Mouse (Mus musculus) cerebellum, postnatal 25 days (tissue): ENCODE results near the gene Pde4d.
A peak's percentile ranks its signal among the peaks of the same experiment; 100 is the strongest.

ENCODE experiments used
- DNase-seq, 2 experiments: peaks; one replicate each; pipeline ENCODE4 v3.0.0; 2021; ENCODE audit warnings: mixed read lengths in 2 of 2

Pde4d gene

DNA sequence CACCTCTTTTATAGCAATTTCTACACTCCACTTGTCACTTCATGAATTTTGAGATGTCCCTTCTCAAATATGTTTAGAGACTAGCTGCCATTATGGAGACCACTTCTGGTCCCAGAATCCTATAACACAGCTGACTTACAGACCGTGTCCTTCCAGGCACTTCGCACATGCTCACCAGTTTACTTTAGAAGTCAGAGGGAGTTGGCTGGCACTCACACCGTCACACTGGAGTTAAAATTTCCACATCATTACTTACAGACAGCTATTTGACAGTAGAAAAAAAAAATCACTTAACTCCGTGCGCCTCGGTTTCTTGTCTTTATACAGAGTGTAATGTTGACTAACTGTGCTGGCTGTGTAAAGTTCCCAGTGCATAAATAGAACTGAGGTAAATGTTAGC is 1189.5 kb downstream of the Pde4d start:
- DNase-seq = no peak

DNA sequence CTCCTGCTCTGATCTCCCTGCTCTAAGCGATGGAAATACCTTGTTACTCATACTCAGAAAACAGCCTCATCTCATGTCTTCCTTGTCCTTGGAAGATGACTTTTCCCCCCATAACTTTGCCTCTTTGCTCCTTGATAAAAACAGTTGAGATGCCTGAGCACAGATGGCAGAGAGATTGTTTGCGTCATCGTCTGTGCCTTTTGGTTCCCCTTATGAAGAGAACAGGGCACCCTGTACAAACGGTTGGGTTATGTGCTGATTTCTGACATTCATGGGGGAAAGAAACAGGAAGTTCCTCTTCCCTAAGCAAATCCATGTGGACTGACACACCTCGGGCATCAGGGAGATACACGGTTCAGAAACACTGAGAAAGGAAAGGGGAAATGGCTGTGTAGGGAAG is 1191.8 kb downstream of the Pde4d start:
- DNase-seq = no peak

DNA sequence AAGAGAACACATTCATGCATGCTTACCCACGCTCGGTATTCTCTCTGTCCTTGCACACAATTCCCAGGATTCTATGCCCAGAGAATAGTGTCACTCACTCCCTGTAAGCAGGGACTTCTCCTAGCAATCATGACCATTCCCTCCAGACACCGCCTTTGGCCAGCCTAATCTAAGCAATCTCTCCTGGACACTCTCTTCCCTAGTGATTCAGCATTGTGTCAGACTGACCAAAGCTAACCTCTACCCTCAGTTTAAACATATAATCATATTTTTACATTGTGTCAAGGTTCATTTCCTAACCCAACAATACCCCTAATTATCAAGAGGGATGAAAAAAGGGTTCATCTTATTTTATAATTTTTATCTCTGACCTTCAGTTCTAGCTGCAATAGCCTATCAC is 1193.7 kb downstream of the Pde4d start:
- no peak for DNase-seq

DNA sequence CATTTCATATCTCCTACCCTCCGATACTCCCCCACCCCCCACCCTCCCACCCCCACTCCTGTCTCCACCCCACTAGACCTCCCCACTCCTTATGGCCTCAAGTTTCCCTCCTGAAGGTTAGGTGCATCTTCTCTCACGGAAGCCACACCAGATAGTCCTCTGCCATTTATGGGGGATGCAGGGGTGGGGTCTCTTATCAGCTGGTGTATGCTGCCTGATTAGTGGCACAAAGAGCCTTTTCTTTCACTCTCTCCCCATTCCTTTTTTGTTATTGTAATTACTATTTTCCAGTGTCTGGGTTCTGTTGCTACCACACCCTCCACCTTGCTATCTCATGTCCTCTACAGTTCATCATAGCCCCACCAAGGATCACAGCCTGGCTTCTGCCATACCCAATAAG is 1194.3 kb downstream of the Pde4d start:
- DNase-seq = no peak

DNA sequence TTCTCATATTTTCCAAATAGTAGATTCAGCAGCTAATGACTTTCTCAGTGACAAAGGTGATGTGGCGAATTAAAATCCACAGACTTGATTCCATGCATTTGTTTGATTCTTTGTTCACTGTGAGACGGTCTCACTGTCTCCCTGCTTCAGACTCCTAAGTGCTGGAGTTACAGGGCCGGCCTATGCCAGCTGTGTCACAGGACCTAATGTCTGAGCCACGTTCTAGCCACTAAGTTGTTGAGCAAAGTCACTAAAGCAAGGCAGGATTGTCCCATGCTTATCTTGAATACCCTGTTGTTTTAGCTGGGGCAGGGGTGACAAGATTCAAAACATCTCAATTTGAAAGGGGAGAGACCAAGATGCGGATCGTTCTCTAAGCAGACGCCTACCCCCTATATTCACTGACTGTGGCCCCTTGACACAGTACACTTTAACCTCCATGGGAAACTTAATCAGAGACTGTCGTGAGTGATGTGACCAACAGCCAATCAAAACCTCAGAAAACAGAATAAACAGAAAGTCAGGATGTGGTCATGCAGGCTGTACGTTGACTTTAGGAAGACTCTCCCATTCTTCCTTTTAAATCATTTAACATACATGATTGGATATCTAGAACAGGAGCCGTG is 1195.6 kb downstream of the Pde4d start:
- DNase-seq = no peak

DNA sequence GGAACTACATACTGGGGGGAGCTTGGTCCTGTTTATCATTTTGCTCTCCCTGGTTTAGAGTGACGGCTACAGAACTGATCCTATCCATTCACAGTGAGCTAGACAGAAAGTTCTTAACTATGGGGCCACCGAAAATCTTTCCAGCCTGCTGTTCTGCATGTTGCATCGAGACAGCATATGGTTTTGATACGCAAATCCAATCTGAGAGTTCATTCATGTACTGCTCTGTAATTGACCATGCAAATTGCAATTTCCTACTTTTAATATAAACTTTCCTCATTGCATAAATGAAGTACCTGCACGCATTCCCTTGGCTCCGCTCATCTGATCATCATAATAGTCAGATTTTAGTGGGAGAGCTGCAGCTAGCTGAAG is 1196.1 kb downstream of the Pde4d start:
- no peak for DNase-seq

DNA sequence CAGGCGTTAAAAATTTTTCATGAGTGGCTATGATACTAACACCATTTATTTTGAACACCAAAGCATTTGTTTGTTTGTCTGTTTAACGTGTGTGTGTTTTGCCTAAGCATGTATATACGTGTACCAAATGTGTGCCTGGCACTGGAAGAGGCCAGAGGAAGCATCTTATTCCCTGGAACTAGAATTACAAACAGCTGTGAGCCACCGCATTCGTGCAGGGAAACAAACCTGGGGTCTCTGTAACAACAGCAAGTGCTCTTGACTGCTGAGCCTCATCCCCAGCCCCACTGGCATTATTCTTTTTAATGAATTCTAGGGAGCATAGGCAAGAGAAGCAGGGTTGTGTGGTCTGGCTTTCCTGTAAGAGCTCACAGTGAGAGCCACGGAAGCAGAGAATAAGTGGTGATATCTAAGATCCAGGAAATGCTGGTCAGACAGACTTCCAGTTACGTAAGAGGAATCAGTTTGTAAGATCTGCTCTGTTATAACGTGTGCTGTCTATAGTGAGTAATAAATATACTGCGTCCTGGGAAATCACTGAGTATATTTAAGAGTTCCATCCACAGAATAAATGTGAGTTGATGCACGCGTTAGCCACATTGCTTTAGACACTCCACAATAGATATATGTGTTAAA is 1197.0 kb downstream of the Pde4d start:
- DNase-seq = no peak

DNA sequence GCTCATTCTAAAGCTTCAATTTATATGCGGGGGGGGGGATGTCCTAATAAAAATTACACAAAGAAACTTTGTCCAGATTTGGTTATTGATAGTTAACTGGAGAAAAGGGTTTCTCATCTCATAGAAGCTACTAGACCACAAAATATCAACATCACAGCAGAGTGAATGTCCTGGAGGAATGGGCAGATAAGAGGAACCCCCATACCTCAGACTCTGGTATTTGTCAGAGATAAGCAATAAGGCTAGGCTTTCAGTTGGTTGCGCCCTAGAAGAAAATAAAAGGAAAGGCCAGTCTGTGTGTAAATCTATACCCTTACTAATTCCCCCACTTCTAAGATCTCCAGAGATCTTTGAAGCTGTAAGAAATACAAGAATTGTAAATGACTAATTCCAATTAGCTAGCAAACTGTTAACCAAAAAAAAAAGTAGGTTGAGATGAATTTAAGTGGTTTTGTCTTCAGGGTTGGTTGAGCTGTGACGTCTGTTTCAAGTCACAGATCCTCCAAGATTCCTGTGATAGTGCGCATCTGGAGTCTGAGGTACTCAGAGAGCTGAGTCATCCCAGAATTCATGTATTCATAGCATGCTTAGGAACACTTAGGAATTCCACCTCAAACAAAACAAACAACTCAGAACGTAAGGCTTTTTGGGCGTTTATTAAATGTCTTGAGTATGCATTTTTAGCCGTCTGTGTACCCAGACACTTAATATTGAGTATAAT is 1197.9 kb downstream of the Pde4d start:
- no peak for DNase-seq

DNA sequence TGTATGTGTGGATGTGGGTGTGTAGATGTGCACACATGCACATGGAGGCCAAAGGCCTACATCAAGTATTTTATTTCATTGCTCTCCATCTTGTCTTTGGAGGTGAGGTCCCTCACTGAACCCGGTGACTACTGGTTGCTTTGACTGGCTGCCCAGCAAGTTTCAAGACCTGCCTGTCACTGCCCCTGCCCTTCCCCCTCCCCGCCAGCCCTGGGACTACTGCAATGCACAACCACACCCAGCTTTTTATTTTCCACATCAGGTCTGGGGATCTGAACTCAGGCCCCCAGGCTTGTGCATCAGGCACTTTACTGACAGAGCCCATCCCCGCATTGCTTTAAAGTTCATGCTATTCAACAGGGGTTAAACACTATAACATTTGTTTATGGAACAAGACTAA is 1198.6 kb downstream of the Pde4d start:
- DNase-seq = no peak

DNA sequence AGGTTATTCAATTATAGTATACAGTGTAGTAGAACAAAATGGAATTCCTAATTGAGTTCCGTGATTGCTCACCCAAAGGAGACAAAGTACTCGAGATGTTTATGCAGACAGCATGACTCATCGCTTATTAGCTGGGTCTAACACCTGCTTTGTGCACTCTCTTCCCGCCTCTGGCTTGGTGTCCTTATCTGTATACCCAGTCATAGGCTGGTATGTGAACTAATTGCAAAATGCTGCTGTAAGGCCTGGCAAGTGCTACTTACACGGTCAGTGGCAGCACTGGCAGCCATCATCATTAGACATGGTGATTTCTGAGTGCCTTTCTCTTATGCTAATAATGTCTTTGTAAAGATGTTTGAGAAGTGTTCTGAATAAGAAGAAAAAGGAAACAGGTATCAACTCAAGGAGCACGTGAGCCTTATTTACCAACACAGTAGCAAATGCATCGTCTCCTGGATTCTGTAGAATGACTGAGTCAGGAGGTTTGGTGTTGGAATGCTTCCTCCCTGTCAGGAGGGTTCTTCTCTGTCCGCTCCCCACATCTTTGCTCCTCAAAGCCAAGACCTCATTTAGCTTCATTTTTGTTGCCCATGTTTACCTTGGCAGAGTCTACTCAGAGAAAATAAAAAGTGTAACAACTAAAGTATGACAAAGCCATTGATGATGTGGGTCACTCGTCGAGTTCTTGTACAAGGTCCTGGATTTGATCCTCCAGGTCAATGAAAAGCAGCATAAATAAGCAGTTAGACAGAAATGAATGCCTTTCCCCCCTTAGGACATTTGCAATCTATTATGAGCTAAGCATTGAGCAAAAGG is 1202.2 kb downstream of the Pde4d start:
- DNase-seq = no peak

DNA sequence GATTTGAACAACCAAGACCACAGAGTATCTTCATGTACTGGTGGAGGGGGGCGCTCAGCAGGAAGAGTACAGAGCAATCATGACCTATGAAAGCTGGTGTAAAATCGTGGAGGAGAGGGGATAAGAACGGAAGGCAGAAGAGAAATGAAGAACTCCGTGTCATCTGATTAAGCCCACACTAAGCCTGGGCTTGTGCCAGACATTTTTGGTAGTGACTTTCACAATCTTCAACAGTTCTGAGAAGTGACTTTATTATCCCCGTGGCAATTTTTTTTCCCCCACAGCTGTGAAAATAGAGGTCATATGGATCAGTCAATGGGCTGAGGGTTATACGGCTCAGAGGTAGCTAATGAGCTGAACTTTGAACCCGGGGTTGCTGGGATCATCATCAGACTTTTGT is 1202.9 kb downstream of the Pde4d start:
- DNase-seq = no peak

DNA sequence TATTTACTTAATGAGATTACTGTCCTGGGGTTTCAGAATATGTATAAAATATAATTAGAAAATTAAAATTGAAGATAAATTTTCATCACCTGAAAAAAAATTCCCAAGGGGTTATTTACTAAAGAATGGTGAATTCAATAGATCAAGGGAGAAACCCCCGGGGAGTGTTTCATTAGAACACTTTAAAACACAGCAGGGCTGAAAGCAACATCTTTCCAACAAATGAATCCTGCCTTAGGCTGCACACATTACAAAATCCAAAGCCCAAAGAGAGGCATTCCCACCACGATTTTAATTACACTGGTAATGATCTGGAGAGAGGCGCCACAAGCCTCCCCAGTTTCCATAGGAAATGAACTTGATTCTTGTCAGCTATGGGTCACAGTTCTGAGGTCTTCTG is 1205.6 kb downstream of the Pde4d start:
- no peak for DNase-seq

DNA sequence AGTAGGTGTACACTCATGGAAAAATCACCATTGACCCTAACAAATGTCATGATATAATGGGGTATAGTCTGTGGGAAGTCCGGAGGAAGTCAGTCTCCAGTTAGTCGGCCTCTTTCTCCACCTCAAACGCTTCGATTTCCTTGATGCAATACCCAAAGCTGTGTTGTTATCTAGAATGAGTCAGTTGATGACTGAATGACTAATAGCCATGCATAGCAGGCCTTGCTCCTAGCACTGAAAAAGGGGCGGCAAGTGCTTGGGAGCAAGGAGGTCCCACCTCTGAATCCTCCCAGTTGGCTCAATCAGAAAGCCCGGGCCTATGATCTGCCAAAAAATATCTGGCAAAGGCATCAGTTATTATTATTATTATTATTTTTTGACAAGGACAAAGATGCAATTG is 1209.4 kb downstream of the Pde4d start:
- DNase-seq = no peak

DNA sequence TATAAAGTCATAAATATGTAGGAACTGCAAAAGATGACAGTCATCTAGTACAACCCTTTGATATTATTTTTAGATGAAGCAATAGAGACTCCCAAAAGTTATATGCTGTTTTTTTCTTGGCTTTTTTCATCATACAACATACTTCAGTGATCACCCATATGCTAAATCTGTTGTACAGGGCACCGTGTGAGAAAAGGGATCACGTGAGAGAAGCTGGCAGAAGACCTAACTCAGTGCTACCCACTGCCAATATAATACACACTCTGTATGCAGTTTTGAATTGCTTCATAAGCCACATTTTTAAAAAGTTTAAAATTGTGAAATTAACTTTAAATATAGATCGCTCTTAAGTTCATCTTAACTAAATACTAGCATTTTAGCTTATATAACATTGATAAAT is 1211.6 kb downstream of the Pde4d start:
- DNase-seq = peak in 1 of 2 experiments; percentile 50

DNA sequence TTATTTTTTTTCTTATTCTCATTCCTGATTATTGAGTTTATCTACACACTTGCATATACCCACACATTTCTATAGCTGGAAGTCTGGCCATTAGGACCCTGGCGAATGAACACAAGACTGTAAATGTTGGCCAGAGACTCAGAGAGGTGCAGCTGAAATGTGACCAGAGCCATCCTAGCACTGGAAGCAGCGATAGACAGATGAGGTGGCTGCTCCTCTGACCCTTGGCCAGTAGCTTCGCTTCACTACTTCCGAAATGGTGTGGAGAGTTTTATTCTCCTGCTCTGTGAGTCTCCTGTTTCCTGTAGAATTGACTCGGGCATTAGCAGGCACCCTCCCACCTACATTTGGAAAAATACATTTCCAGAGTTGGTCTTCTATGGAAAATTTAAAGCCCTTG is 1212.4 kb downstream of the Pde4d start:
- DNase-seq = no peak

DNA sequence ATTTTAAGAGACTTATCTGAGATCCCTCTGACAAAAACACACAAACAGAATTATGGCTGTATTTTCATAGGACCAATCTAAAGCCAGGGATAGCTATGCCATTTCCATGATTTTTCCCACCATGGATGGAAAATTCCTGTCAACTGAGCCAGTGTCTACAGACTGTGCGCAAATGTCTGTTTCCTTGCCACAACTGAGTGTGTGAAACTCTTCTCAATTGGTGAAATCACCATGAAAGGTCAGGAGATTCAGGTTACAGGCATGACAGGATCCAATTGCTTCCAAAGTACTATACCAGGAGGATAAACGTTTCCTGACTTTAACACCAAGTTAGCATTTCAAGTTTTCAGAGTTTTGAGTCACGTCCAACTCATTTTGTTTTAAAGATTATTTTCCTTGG is 1213.0 kb downstream of the Pde4d start:
- DNase-seq = no peak

DNA sequence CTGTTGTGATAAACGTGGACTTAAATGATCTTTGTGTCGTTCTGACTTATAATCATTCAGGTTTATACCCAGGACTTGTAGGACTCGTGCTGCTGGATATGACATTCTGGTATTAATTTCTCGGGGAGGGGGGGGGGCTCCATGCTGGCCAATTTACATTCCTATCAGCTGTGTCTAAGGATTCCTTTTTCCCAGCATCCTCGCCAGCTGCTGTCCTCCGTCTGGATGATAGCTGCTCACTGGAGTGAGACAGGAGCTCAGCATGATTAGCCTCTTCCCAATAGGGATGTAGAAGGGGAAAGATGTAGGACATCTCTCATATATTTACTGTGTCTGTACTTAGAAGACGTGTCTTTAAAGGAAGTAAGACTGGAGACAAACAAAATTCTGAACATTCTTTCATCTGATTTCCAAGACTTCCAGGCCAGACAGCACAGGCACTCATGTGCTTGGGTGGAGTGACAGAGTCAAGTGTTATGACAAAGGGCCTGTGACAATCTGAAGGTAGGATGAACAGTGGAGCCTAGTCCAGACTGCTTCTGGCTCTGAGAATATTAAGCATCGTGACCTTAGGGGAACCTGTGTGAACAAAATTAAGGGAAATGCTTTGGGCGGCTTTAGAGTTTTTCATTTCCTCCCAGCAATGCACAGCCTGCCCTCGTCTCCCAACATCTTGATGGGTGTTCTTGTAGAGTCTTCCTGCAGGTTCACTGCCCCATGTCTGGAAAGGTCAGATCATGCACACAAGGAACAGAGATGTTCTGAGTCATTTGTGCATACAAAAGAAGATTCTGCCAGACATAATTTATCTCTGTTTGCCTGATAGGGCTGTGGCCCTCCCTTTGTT is 1215.4 kb downstream of the Pde4d start:
- DNase-seq = no peak

DNA sequence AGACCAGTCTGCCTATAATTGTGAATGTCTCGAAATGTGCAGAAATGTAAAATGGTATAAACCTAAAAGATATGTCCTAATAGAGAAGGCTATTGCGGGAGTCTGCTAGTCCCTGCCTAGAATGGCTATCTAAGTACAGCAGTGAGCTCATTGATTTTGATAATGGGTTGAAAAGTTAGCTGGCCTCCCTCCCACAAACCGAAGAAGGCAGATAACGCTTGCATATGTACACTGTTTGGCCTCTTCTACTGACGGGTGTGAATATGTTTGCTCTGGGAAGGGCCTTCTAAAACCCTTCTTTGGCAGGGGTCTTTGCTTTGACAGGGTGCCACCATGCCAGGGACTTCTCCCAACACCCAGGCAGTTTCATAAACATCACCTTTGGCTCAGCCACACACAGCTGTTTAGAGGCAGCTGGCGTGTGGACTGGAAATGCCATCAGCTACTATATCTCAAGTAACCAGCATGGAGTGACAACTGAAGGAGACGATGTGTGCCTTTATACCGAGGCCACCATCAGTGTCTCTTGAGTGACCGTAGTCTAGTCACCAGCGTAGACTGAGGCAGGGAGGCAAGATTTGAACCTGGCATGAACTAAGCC is 1216.2 kb downstream of the Pde4d start:
- DNase-seq = no peak

DNA sequence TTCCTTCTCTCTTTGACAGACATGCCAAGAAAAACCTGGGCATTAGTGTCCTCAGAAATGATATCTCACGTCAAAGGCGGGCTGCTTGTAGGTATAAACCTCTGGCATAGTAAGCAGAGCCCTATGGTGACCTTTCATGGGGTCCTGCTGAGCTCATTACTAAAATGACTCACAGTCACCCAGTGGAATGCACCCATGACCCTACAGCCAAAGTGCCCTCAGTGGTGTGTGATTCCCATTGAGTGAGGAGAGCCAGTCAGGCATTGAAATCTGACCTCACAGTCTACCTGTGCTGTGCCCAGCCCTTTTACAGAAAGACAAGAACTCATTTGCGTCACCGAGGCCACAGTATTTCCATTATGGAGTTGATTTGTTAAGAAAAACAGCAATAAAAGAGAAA is 1220.2 kb downstream of the Pde4d start:
- DNase-seq = no peak

DNA sequence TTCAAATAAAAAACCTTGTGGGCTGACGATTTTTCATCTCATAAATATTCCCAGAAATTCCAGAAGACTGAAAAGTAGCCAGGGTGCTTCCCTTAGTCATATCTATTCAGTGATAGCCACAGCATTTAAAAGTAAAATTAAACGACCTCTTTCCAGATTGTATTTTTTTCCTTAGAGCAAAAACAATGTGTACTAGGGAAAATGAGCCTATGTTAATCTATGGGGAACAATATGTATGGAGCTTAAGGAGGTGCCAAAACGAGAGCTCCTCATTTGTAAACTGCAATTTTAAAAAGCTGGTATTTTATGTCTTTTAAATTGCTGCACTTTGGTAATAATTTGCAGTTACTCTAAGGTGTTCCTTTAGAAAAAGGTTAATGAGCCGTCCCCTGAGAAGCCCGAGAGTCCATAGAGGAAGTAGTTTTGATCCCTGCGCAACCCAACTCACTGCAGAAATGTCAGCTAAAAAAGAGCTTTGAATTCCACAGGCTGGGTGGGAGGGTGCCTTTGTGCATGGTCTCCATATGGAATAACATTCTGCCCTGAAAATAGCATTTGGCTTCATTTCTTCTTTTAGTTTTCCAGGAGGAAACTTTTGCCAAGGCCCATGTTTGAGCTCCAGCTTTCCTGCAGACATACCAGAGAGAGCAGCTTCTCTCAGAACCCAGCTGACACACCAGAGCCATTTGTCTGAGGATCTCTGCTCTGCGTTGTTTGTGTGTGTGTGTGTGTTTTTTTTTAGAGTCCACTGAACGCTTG is 1222.0 kb downstream of the Pde4d start:
- DNase-seq = peak; percentile 50 to 57

DNA sequence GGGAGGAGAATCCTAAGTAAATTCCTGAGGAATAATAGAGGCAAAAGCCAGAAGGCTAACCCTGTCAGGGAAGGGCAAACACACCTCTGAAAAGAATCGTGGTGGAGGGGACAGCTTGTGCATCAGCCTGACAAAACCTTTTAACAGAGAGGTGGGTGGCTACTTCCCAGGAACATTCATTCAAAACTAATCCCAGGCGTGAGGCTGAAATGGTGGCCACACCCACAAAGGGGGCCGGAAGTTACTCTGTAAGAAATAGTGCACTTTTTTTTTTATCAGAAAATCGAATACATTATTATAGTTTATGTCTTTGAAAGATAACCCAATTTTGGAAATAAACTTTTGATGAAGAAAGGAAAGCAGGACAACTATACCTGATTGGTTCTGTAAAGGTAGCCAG is 1227.3 kb downstream of the Pde4d start:
- no peak for DNase-seq
